Mouse (Mus musculus): Measurements from ENCODE around the gene Ccdc124.

DNA sequence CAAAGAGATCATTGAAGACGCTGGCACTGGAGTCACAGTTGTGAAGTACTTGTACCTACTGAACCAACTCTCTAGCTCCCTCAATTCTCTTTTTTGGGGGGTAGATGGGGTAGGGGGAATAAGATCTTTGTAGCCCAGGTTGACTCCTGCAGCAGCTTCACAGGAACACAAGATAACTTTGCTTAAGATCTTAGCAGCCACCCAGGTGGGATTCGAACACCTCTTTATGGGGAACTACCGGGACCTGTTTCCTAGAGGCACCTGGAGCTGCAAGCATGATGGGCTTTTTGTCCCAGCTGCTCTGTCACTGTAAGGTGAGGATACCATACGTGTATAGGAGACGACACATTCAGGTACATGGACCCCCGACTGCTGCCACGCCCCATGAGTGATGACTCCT, 7.2 kb downstream of the Ccdc124 start:
- TF ChIP-seq CTCF (IDR thresholded peaks at IDR 0.05; ENCODE audit: extremely low read depth, insufficient read depth, insufficient read length, insufficient replicate concordance): no peak
- no peak for TF ChIP-seq POLR2A (IDR thresholded peaks at IDR 0.05; ENCODE audit: low read depth, low read length)
